ENCODE assay signal across 33 mouse cellular contexts in the genomic region with DNA sequence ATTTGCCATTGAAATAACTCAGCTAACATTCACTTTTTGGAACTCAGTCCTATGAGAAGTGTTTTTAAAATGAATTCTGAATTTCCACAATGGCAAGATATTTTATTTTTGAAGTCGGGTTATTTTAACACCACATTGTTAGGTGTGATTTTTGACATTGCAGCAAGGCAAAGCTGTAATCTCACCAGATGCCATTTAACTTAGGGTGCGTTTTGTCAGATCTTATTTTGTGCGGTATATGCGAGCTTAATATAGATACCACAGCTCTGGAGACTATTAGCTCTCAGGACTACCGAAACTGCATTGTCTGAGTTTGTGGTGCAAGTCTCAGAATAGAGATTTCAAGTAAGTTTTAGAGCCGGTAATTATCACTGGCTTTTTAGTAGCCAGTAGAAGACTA. TPM values are rescaled to one million over a fixed set of nuclear protein-coding genes. Genes with fewer than 3 reads are reported as not detected.
"Had no signal": no experiment of that assay in that cellular context is flagged by ENCODE, and none has a peak within 500 bp of the region (broad histone marks: within the 10 kb centered on the region; RNA-seq: fewer than 3 reads in every experiment).

No protein-coding gene starts in this region.

- H3K27ac ChIP-seq: limb, embryonic 10.5 days; limb, embryonic 12.5 days; limb, embryonic 13.5 days; limb, embryonic 15.5 days; liver, embryonic 12.5 days; liver, embryonic 13.5 days; liver, embryonic 14.5 days; liver, embryonic 15.5 days; lung, embryonic 15.5 days; macrophage; midbrain, embryonic 10.5 days; midbrain, embryonic 12.5 days; midbrain, embryonic 13.5 days; midbrain, embryonic 15.5 days; neural tube, embryonic 12.5 days; neural tube, embryonic 13.5 days had no signal

- H3K4me3 ChIP-seq: limb, embryonic 10.5 days; limb, embryonic 12.5 days; limb, embryonic 13.5 days; limb, embryonic 15.5 days; liver, embryonic 12.5 days; liver, embryonic 13.5 days; liver, embryonic 15.5 days; lung, embryonic 15.5 days; megakaryocyte, embryonic 14.5 days; midbrain, embryonic 10.5 days; midbrain, embryonic 12.5 days; midbrain, embryonic 13.5 days; midbrain, embryonic 15.5 days; myocyte; neural tube, embryonic 12.5 days; neural tube, embryonic 13.5 days had no signal

- ATAC-seq: liver, embryonic 12.5 days; liver, postnatal 0 days; lung, postnatal 0 days; midbrain, embryonic 13.5 days; midbrain, embryonic 15.5 days; midbrain, embryonic 16.5 days had no signal

- DNase-seq: left cerebral cortex, postnatal 4 days; liver; liver, embryonic 13.5 days; liver, postnatal 0 days; lung, adult 18-20 months; lung, adult 2 months; lung, embryonic 14.5 days; lung, postnatal 10 days; lung, postnatal 14 days; lung, postnatal 36 days; lung, postnatal 4 days; midbrain, embryonic 14.5 days had no signal

RNA-seq across cellular contexts. Expression of a gene that starts 32.3 kb away (rescaled TPM):
- total RNA-seq: liver, adult 2 months; megakaryocyte-erythroid progenitor cell, adult 5-6 weeks had no signal
